Mouse (Mus musculus) forebrain, embryonic 12.5 days (tissue): ENCODE measurements around the gene Rbm47. TPM values are rescaled to one million over a fixed set of nuclear protein-coding genes. Genes with fewer than 3 reads are reported as not detected.

Source experiments
- ATAC-seq: fragments of 200-750 bp; cut with Nextera tagmentation; 2 replicates; pipeline ENCODE4 v1.8.0; 2017; ENCODE audit warnings: moderate TSS enrichment; ENCODE audit not compliant: low FRiP score
- H3K27ac ChIP-seq: fragments of 300-500 bp; sonication (generic); 2 replicates; pipeline ENCODE4 v1.5.1; 2016; ENCODE audit warnings: mild to moderate bottlenecking
- H3K27me3 ChIP-seq: fragments of 300-500 bp; sonication (generic); 2 replicates; pipeline ENCODE4 v1.6.1; 2016; ENCODE audit warnings: mild to moderate bottlenecking
- H3K36me3 ChIP-seq: fragments of 300-500 bp; sonication (generic); replicated peaks from 2 replicates; pipeline ENCODE4 v1.6.1; 2016; ENCODE audit warnings: mild to moderate bottlenecking
- H3K4me1 ChIP-seq: fragments of 300-500 bp; sonication (generic); 2 replicates; pipeline ENCODE4 v1.6.1; 2016
- H3K4me2 ChIP-seq: fragments of 300-500 bp; sonication (generic); 2 replicates; pipeline ENCODE4 v1.6.1; 2016; ENCODE audit warnings: mild to moderate bottlenecking, moderate library complexity
- H3K4me3 ChIP-seq: fragments of 300-500 bp; sonication (generic); replicated peaks from 2 replicates; pipeline ENCODE4 v1.5.1; 2016; ENCODE audit warnings: mild to moderate bottlenecking
- H3K9ac ChIP-seq: fragments of 300-500 bp; sonication (generic); 2 replicates; pipeline ENCODE4 v1.6.1; 2016; ENCODE audit warnings: mild to moderate bottlenecking
- H3K9me3 ChIP-seq: fragments of 300-500 bp; sonication (generic); 2 replicates; pipeline ENCODE4 v1.6.1; 2016
- WGBS: fragments of 180-500 bp; shearing (Covaris S2); methylation state at CpG from one replicate; pipeline ENCODE4 v1.1.7; 2016; 5-methylcytosine and 5-hydroxymethylcytosine counted together
- polyA plus RNA-seq: library from polyadenylated mRNA; unstranded; fragments of >200 nt; fragmentation: Nextera tagmentation; extraction: Ambion mirVana; gene quantifications from 2 replicates; pipeline ENCODE4 v1.2.1, GENCODE M21; 2016

The Rbm47 gene
- polyA plus RNA-seq, 1 experiment from 2014 or later: 6.4 TPM

GRCm38 (mm10) chr5:66114208-66114607 lies 58.7 kb downstream of the Rbm47 start:
- H3K4me2 ChIP-seq: no peak overlapping the region
- no peaks in the 10 kb centered on the region for H3K27me3 ChIP-seq
- H3K4me3 ChIP-seq: no peak overlapping the region
- no peaks in the 10 kb centered on the region for H3K9me3 ChIP-seq
- ATAC-seq: no peak
- 36% methylated on average over 6 of the region's 6 CpGs for WGBS
- no peak overlapping the region for H3K9ac ChIP-seq
- no peaks in the 10 kb centered on the region for H3K36me3 ChIP-seq
- H3K27ac ChIP-seq: no peak overlapping the region
- H3K4me1 ChIP-seq: no peaks in the 10 kb centered on the region

- whole genome bisulfite sequencing: 90% methylated on average over 8 of the region's 8 CpGs
These were observed 60.9 kb downstream of the Rbm47 start for GRCm38 (mm10) chr5:66112059-66112458.

GRCm38 (mm10) chr5:66106372-66106771 lies 66.5 kb downstream of the Rbm47 start:
- no peaks in the 10 kb centered on the region for H3K27me3 ChIP-seq
- ATAC-seq: no peak
- H3K36me3 ChIP-seq: no peaks in the 10 kb centered on the region
- no peak overlapping the region for H3K4me3 ChIP-seq
- no peak overlapping the region for H3K27ac ChIP-seq
- 87% methylated on average over 9 of the region's 9 CpGs for WGBS
- H3K4me2 ChIP-seq: no peak overlapping the region
- H3K9me3 ChIP-seq: no peaks in the 10 kb centered on the region
- no peak overlapping the region for H3K9ac ChIP-seq
- H3K4me1 ChIP-seq: no peaks in the 10 kb centered on the region

More at GRCm38 (mm10) chr5:66112059-66112458, 60.9 kb downstream of the Rbm47 start:
- Histone ChIP-seq H3K36me3 (no peaks in the 10 kb centered on the region), H3K9ac (no peak overlapping the region), H3K27me3 (no peaks in the 10 kb centered on the region), H3K4me1 (no peaks in the 10 kb centered on the region), H3K4me2 (no peak overlapping the region), H3K9me3 (no peaks in the 10 kb centered on the region), H3K4me3 (no peak overlapping the region), H3K27ac (no peak overlapping the region)
- ATAC-seq: no peak

GRCm38 (mm10) chr5:66105946-66106345 lies 67.0 kb downstream of the Rbm47 start:
- Histone ChIP-seq H3K27me3 (no peaks in the 10 kb centered on the region), H3K4me2 (no peak overlapping the region), H3K9ac (no peak overlapping the region), H3K4me3 (no peak overlapping the region), H3K4me1 (no peaks in the 10 kb centered on the region), H3K27ac (no peak overlapping the region), H3K9me3 (no peaks in the 10 kb centered on the region), H3K36me3 (no peaks in the 10 kb centered on the region)
- WGBS: 91% methylated on average over 7 of the region's 7 CpGs
- no peak for ATAC-seq

GRCm38 (mm10) chr5:66105366-66105765 lies 67.6 kb downstream of the Rbm47 start:
- no peak for ATAC-seq
- WGBS: 84% methylated on average over 3 of the region's 3 CpGs
- Histone ChIP-seq H3K4me2 (no peak overlapping the region), H3K4me1 (no peaks in the 10 kb centered on the region), H3K27ac (no peak overlapping the region), H3K27me3 (no peaks in the 10 kb centered on the region), H3K4me3 (no peak overlapping the region), H3K36me3 (no peaks in the 10 kb centered on the region), H3K9ac (no peak overlapping the region), H3K9me3 (no peaks in the 10 kb centered on the region)

- no peak overlapping the region for H3K4me3 ChIP-seq
- H3K4me1 ChIP-seq: no peaks in the 10 kb centered on the region
- no peak overlapping the region for H3K27ac ChIP-seq
- no peak for ATAC-seq
- H3K27me3 ChIP-seq: no peaks in the 10 kb centered on the region
- H3K9ac ChIP-seq: no peak overlapping the region
- no peak overlapping the region for H3K4me2 ChIP-seq
- 62% methylated on average over 5 of the region's 5 CpGs for WGBS
- no peaks in the 10 kb centered on the region for H3K9me3 ChIP-seq
- no peaks in the 10 kb centered on the region for H3K36me3 ChIP-seq
These were observed 69.5 kb downstream of the Rbm47 start for GRCm38 (mm10) chr5:66103386-66103785.

- no peak overlapping the region for H3K4me2 ChIP-seq
- H3K9me3 ChIP-seq: no peaks in the 10 kb centered on the region
- no peaks in the 10 kb centered on the region for H3K4me1 ChIP-seq
- H3K36me3 ChIP-seq: no peaks in the 10 kb centered on the region
- no peak overlapping the region for H3K4me3 ChIP-seq
- no peak overlapping the region for H3K27ac ChIP-seq
- H3K9ac ChIP-seq: no peak overlapping the region
- no peaks in the 10 kb centered on the region for H3K27me3 ChIP-seq
- no peak for ATAC-seq
- WGBS: 83% methylated on average over 3 of the region's 3 CpGs
These were observed 70.1 kb downstream of the Rbm47 start for GRCm38 (mm10) chr5:66102821-66103220.

- Histone ChIP-seq H3K27ac (no peak overlapping the region), H3K9me3 (no peaks in the 10 kb centered on the region), H3K4me3 (no peak overlapping the region), H3K36me3 (no peaks in the 10 kb centered on the region), H3K4me2 (no peak overlapping the region), H3K4me1 (no peaks in the 10 kb centered on the region), H3K9ac (no peak overlapping the region), H3K27me3 (no peaks in the 10 kb centered on the region)
- ATAC-seq: no peak
- WGBS: 73% methylated on average over 3 of the region's 3 CpGs
These were observed 71.3 kb downstream of the Rbm47 start for GRCm38 (mm10) chr5:66101577-66101976.

GRCm38 (mm10) chr5:66100322-66100721 lies 72.6 kb downstream of the Rbm47 start:
- no peak overlapping the region for H3K4me3 ChIP-seq
- 53% methylated on average over 8 of the region's 8 CpGs for whole genome bisulfite sequencing
- no peaks in the 10 kb centered on the region for H3K27me3 ChIP-seq
- H3K9ac ChIP-seq: no peak overlapping the region
- no peak overlapping the region for H3K4me2 ChIP-seq
- no peaks in the 10 kb centered on the region for H3K4me1 ChIP-seq
- no peak overlapping the region for H3K27ac ChIP-seq
- no peak for ATAC-seq
- H3K9me3 ChIP-seq: no peaks in the 10 kb centered on the region
- no peaks in the 10 kb centered on the region for H3K36me3 ChIP-seq

- 89% methylated on average over 7 of the region's 7 CpGs for WGBS
- no peak for ATAC-seq
- Histone ChIP-seq H3K4me2 (no peak overlapping the region), H3K9ac (no peak overlapping the region), H3K36me3 (no peaks in the 10 kb centered on the region), H3K4me3 (no peak overlapping the region), H3K27ac (no peak overlapping the region), H3K9me3 (no peaks in the 10 kb centered on the region), H3K4me1 (no peaks in the 10 kb centered on the region), H3K27me3 (no peaks in the 10 kb centered on the region)
These were observed 74.6 kb downstream of the Rbm47 start for GRCm38 (mm10) chr5:66098094-66098871.

GRCm38 (mm10) chr5:66096081-66096480 lies 76.8 kb downstream of the Rbm47 start:
- no peaks in the 10 kb centered on the region for H3K9me3 ChIP-seq
- H3K4me1 ChIP-seq: no peaks in the 10 kb centered on the region
- no peak overlapping the region for H3K27ac ChIP-seq
- H3K27me3 ChIP-seq: no peaks in the 10 kb centered on the region
- H3K36me3 ChIP-seq: no peaks in the 10 kb centered on the region
- no peak overlapping the region for H3K4me2 ChIP-seq
- 90% methylated on average over 6 of the region's 6 CpGs for WGBS
- H3K9ac ChIP-seq: no peak overlapping the region
- no peak for ATAC-seq
- H3K4me3 ChIP-seq: no peak overlapping the region

GRCm38 (mm10) chr5:66095166-66095565 lies 77.8 kb downstream of the Rbm47 start:
- H3K9ac ChIP-seq: no peak overlapping the region
- H3K9me3 ChIP-seq: no peaks in the 10 kb centered on the region
- no peak for ATAC-seq
- WGBS: 67% methylated on average over 6 of the region's 6 CpGs
- H3K27me3 ChIP-seq: no peaks in the 10 kb centered on the region
- no peak overlapping the region for H3K4me3 ChIP-seq
- H3K4me2 ChIP-seq: no peak overlapping the region
- H3K4me1 ChIP-seq: no peaks in the 10 kb centered on the region
- H3K27ac ChIP-seq: no peak overlapping the region
- no peaks in the 10 kb centered on the region for H3K36me3 ChIP-seq

- Histone ChIP-seq H3K36me3 (no peaks in the 10 kb centered on the region), H3K4me2 (no peak overlapping the region), H3K4me1 (no peaks in the 10 kb centered on the region), H3K27ac (no peak overlapping the region), H3K4me3 (no peak overlapping the region), H3K9ac (no peak overlapping the region), H3K27me3 (no peaks in the 10 kb centered on the region), H3K9me3 (no peaks in the 10 kb centered on the region)
- no peak for ATAC-seq
- 70% methylated on average over 9 of the region's 9 CpGs for WGBS
These were observed 82.9 kb downstream of the Rbm47 start for GRCm38 (mm10) chr5:66090037-66090436.
